Mouse (Mus musculus): ENCODE measurements around the gene Ncapg2. TPM values are rescaled to one million over a fixed set of nuclear protein-coding genes. Genes with fewer than 3 reads are reported as not detected.

The Ncapg2 gene
- polyA plus RNA-seq, 1 experiment from 2014 or later = 28.5 TPM

DNA sequence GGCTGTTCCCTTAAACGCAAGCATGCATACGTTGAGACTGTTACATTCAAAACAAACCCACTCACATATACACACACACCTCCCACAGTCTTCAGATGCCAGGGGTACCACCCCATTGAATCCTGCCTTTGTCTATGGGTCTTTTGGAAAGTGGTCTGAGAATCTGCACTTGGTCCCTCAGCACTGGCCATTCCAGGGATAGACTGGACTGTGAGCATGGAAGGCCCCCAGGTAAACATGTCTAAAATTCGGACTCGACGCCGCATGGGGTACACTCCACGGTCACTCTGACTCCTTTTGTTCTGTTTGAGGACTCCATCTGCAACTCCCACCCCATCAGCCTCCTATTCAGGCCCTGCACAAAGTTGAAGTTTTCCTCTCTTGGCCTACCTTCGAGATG, 79.8 kb downstream of the Ncapg2 start:
- Histone ChIP-seq H3K4me1 (peaks cover 10% of the 10 kb centered on the region), H3K9ac (no peak overlapping the region), H3K27me3 (peaks cover 19% of the 10 kb centered on the region), H3K27ac (replicated peaks) (no peak overlapping the region), H3K36me3 (no peaks in the 10 kb centered on the region), H3K4me3 (replicated peaks) (no peak overlapping the region), H3K9me3 (replicated peaks) (no peaks in the 10 kb centered on the region), H3K4me2 (replicated peaks) (peak overlapping the region; percentile 99; the same call in 1 of the 2 replicates)
- no peak for ATAC-seq (ENCODE audit: insufficient number of reproducible peaks, low FRiP score, low TSS enrichment, low read depth)
- 73% methylated on average over 8 of the region's 8 CpGs for WGBS

DNA sequence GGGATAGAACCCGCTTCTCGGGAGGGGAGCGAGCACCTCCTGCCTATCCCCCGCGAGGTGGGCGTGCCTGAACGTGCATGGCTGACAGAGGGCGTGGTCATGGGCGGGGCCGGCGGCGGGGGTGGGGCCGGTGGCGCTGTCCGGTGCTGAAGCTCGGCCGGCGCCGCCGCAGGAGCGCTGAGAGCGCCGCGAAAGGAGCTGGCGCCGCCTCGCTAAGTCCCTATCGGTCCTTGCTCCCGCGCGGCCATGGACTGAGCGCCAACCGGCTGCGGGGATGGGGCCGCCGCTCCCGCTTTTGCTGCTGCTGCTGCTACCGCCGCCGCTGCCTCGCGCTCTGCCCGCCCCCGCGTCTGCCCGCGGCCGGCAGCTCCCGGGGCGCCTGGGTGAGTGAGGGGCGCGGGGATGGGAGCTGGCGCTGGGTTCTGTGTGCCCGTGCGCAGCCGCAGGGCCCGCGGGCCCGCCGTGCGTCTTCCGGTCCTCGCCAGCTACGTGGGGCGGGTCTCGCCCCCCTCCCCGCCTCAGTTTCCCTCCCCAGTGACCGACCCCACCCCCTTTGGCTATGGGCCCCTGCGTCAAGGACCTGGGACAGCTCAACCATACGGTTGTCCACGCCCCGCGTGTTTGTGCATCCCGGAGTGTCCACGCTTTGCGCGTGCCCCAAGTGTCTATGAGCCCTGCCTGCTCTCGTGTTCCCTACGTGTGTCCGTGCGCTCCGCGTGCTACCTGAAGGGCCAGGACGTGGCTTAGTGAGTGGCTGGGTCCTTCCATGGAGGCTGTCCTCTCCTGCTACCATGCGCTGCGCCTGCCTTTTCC, 80.6 kb downstream of the Ncapg2 start, which contains the start of gene Ptprn2:
Gene Ptprn2 (plus strand): TSS at position 130 of the 813 bp plus-strand sequence.
- peaks cover 19% of the 10 kb centered on the region for H3K27me3 ChIP-seq
- H3K36me3 ChIP-seq = no peaks in the 10 kb centered on the region
- peaks cover 10% of the 10 kb centered on the region for H3K4me1 ChIP-seq
- no peaks in the 10 kb centered on the region for H3K9me3 ChIP-seq (replicated peaks)
- peak; percentile 86 for ATAC-seq (ENCODE audit: insufficient number of reproducible peaks, low FRiP score, low TSS enrichment, low read depth)
- no peak within 1 kb of the TSS for H3K27ac ChIP-seq (replicated peaks)
- H3K4me2 ChIP-seq (replicated peaks) = peak within 1 kb of the TSS; percentile 99
- WGBS = 1% methylated on average over 80 of the region's 86 CpGs
- H3K9ac ChIP-seq = no peak within 1 kb of the TSS
- H3K4me3 ChIP-seq (replicated peaks) = peak within 1 kb of the TSS; percentile 55

DNA sequence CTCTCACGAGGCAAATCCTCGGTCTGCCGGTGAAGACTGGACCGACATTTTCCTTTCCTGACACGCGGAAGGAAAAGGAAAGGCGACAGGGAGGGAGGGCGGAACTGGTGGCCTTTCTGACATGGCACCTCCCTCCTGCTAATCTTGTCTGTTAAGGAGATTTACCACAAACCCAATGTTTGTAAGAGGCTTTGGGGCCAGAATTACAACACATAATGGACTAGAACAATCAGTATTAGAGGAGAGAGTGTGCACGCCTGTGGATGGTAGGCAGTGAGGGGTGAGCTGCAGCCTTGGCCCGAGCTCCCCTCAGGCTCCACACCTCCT, 81.2 kb downstream of the Ncapg2 start:
- no peak for ATAC-seq (ENCODE audit: insufficient number of reproducible peaks, low FRiP score, low TSS enrichment, low read depth)
- Histone ChIP-seq H3K27me3 (peaks cover 19% of the 10 kb centered on the region), H3K36me3 (no peaks in the 10 kb centered on the region), H3K4me3 (replicated peaks) (peak overlapping the region; percentile 55), H3K9ac (no peak overlapping the region), H3K9me3 (replicated peaks) (no peaks in the 10 kb centered on the region), H3K27ac (replicated peaks) (no peak overlapping the region), H3K4me2 (replicated peaks) (peak overlapping the region; percentile 99), H3K4me1 (peaks cover 10% of the 10 kb centered on the region)
- WGBS = 6% methylated on average over 10 of the region's 10 CpGs

DNA sequence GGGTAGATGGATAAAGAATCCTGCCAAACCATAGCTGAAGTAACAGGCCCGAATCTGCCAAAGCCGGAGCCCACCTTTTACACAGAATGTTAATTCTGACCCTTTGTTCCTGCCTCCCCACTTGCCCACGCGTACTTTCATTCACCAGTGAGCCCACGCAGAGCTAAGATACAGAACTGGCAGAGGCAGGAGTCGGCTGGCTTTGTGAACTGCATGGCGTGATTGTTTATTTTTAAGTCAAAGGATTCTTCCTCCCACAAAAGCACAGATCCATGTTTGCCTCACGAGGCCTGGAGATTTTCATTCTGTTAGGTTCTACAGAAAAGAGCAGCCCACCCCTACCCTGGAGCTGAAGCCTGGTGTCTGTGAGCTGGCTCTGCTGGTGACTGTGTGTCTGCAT, 83.6 kb downstream of the Ncapg2 start:
- no peak overlapping the region for H3K4me3 ChIP-seq (replicated peaks)
- H3K9ac ChIP-seq = no peak overlapping the region
- H3K27ac ChIP-seq (replicated peaks) = no peak overlapping the region
- H3K36me3 ChIP-seq = no peaks in the 10 kb centered on the region
- peaks cover 19% of the 10 kb centered on the region for H3K27me3 ChIP-seq
- WGBS = 67% methylated on average over 8 of the region's 8 CpGs
- H3K4me2 ChIP-seq (replicated peaks) = no peak overlapping the region
- ATAC-seq (ENCODE audit: insufficient number of reproducible peaks, low FRiP score, low TSS enrichment, low read depth) = no peak
- H3K4me1 ChIP-seq = peaks cover 10% of the 10 kb centered on the region
- no peaks in the 10 kb centered on the region for H3K9me3 ChIP-seq (replicated peaks)

DNA sequence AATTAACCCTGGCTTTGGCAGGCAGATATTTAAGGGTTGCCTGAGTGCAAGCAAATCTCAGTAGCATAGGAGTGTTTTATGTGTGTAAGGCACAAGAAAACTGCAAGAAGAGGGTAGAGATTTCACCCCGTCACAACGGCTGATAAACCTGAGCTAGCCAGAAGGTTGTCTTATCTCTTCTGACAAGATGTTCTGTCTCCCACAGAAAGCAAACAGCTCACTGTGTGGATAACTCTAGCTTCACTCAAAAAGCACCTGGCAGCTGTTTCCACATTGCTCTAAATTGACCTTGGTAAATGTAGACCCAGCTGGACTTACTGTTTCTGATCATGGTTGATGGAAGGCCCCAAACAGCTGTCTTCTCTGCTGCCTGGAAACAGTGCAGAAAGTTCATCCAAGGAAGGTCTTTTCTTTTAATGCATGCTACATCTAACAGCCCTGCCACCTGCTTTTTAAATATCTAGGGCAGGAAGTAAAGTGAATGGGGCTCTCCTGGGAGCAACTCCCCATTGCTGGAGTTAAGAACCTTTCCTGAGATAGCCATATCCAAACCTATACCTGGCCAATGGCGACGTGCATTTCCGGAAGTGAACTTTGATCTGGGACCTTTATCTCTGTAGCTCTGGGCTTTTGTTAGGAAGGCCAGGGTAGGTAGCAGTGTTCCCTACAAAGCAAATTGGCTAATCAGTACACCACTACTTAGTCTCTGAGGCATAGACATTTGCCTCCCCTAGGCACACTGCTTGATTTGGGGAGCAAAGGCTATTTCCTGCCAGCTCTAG, 85.6 kb downstream of the Ncapg2 start:
- H3K9me3 ChIP-seq (replicated peaks) = no peaks in the 10 kb centered on the region
- no peak overlapping the region for H3K4me2 ChIP-seq (replicated peaks)
- H3K27ac ChIP-seq (replicated peaks) = no peak overlapping the region
- ATAC-seq (ENCODE audit: insufficient number of reproducible peaks, low FRiP score, low TSS enrichment, low read depth) = no peak
- no peaks in the 10 kb centered on the region for H3K36me3 ChIP-seq
- H3K4me1 ChIP-seq = peaks cover 10% of the 10 kb centered on the region
- H3K27me3 ChIP-seq = peaks cover 19% of the 10 kb centered on the region
- no peak overlapping the region for H3K4me3 ChIP-seq (replicated peaks)
- no peak overlapping the region for H3K9ac ChIP-seq
- WGBS = 79% methylated on average over 5 of the region's 5 CpGs

DNA sequence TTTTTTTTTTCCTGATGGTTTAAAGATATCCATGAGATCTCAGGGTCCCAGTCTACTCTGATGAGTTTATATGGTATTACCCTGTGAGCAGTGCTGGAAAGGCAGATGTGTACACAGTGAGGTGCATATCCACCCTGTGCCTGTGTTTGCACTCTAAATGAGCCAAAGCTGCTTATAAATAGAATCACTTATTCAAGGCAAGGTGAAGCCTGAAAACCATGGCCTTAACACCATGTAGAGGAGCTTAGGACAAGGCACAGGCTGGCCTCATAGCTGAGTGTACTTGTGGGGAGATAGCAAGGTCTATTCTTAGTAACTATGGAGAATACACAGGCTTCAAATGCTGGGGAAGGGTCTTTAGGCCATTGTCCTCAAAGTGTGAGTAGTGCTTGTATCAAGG, 93.5 kb downstream of the Ncapg2 start:
- no peaks in the 10 kb centered on the region for H3K9me3 ChIP-seq (replicated peaks)
- H3K27ac ChIP-seq (replicated peaks) = no peak overlapping the region
- H3K4me3 ChIP-seq (replicated peaks) = no peak overlapping the region
- H3K4me2 ChIP-seq (replicated peaks) = no peak overlapping the region
- no peaks in the 10 kb centered on the region for H3K4me1 ChIP-seq
- no peaks in the 10 kb centered on the region for H3K36me3 ChIP-seq
- no peak overlapping the region for H3K9ac ChIP-seq
- ATAC-seq (ENCODE audit: insufficient number of reproducible peaks, low FRiP score, low TSS enrichment, low read depth) = no peak
- H3K27me3 ChIP-seq = no peaks in the 10 kb centered on the region

DNA sequence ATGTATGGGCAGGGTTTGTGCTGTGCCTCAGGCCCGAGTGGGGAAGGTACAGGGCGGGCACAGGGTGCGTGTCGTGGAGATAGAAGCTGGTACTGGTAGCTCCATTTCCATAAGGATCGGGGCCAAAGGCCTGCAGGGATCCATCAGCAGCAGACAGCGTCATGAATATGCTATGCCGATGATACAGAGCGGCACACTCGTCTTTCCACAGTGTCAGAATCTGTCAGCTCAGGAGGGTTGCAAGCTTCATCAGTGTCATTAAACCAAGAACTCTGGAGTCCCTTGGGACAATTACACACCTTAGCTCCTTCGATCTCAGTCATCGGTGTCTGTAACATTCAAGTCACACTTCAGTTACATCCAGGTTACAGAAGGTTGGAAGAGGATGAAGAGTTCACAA, 95.5 kb downstream of the Ncapg2 start:
- no peaks in the 10 kb centered on the region for H3K36me3 ChIP-seq
- H3K27ac ChIP-seq (replicated peaks) = no peak overlapping the region
- H3K4me1 ChIP-seq = no peaks in the 10 kb centered on the region
- H3K4me3 ChIP-seq (replicated peaks) = no peak overlapping the region
- no peak overlapping the region for H3K9ac ChIP-seq
- H3K27me3 ChIP-seq = no peaks in the 10 kb centered on the region
- no peak overlapping the region for H3K4me2 ChIP-seq (replicated peaks)
- WGBS = 85% methylated on average over 11 of the region's 11 CpGs
- ATAC-seq (ENCODE audit: insufficient number of reproducible peaks, low FRiP score, low TSS enrichment, low read depth) = no peak
- H3K9me3 ChIP-seq (replicated peaks) = no peaks in the 10 kb centered on the region

DNA sequence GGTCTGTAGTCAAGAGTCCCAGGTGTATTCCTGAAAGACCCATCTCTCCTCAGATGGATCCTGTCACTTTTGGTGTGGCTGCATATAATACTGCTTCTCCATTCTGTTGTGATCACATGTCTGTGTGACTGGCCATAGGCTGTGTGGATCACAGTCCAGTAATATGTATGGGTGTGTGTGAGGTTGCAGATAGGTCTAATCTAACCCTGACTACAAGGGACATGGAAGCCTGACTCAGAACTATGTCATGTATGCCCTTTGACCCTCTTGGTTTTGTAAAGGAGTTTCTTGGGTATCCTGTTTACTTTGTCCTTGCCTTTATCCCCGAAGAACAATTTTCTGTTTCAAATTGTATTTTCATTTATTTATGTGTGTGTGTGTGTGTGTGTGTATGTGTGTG, 107.3 kb downstream of the Ncapg2 start:
- WGBS = 86% methylated on average over 1 of the region's 1 CpGs
- ATAC-seq (ENCODE audit: insufficient number of reproducible peaks, low FRiP score, low TSS enrichment, low read depth) = no peak
- Histone ChIP-seq H3K27me3 (no peaks in the 10 kb centered on the region), H3K27ac (replicated peaks) (no peak overlapping the region), H3K4me2 (replicated peaks) (no peak overlapping the region), H3K9me3 (replicated peaks) (no peaks in the 10 kb centered on the region), H3K36me3 (no peaks in the 10 kb centered on the region), H3K4me3 (replicated peaks) (no peak overlapping the region), H3K9ac (no peak overlapping the region), H3K4me1 (no peaks in the 10 kb centered on the region)

Other genes with a start within 250 kb of the Ncapg2 start
- 31.4 and 32.9 TPM in 2 replicates for gene Wdr60, start 142.4 kb upstream of the Ncapg2 start, polyA plus RNA-seq (2015; fragmentation: Nextera tagmentation; extraction: Ambion mirVana)
- not detected in 2 replicates for gene Gm11027, start 130.0 kb upstream of the Ncapg2 start, polyA plus RNA-seq (2015; fragmentation: Nextera tagmentation; extraction: Ambion mirVana)
- 20.3 and 21.7 TPM in 2 replicates for gene Esyt2, start 124.2 kb upstream of the Ncapg2 start, polyA plus RNA-seq (2015; fragmentation: Nextera tagmentation; extraction: Ambion mirVana)
- gene Ptprn2, start 80.3 kb downstream of the Ncapg2 start, polyA plus RNA-seq (2015; fragmentation: Nextera tagmentation; extraction: Ambion mirVana) = 0.12 and 0.13 TPM in 2 replicates

All from embryonic facial prominence, embryonic 15.5 days (tissue).